Mouse (Mus musculus) midbrain, embryonic 13.5 days (tissue): ENCODE measurements around the gene Tmem63a. TPM values are rescaled to one million over a fixed set of nuclear protein-coding genes. Genes with fewer than 3 reads are reported as not detected.
"Not testable (repeated sequence)": the region's sequence is repeated elsewhere in the genome, so short reads cannot be mapped to it uniquely, and the experiment has no call there.

Experiments used
- ATAC-seq: fragments of 200-750 bp; cut with Nextera tagmentation; 2 replicates; pipeline ENCODE4 v1.8.0; 2017; ENCODE audit warnings: mild to moderate bottlenecking, moderate TSS enrichment, moderate library complexity
- H3K27ac ChIP-seq: fragments of 300-500 bp; sonication (generic); 2 replicates; pipeline ENCODE4 v1.5.1; 2015; ENCODE audit warnings: inconsistent platforms, mild to moderate bottlenecking, moderate library complexity
- H3K27me3 ChIP-seq: fragments of 300-500 bp; sonication (generic); 2 replicates; pipeline ENCODE4 v1.6.1; 2015; ENCODE audit warnings: mild to moderate bottlenecking, inconsistent platforms
- H3K36me3 ChIP-seq: fragments of 300-500 bp; sonication (generic); 2 replicates; pipeline ENCODE4 v1.6.1; 2015; ENCODE audit warnings: mild to moderate bottlenecking, inconsistent platforms
- H3K4me1 ChIP-seq: fragments of 300-500 bp; sonication (generic); replicated peaks from 2 replicates; pipeline ENCODE4 v1.6.1; 2015; ENCODE audit warnings: inconsistent platforms
- H3K4me2 ChIP-seq: fragments of 300-500 bp; sonication (generic); replicated peaks from 2 replicates; pipeline ENCODE4 v1.6.1; 2015; ENCODE audit warnings: moderate library complexity, mild to moderate bottlenecking, inconsistent platforms
- H3K4me3 ChIP-seq: fragments of 300-500 bp; sonication (generic); replicated peaks from 2 replicates; pipeline ENCODE4 v1.5.1; 2015; ENCODE audit warnings: mild to moderate bottlenecking, inconsistent platforms
- H3K9ac ChIP-seq: fragments of 300-500 bp; sonication (generic); replicated peaks from 2 replicates; pipeline ENCODE4 v1.6.1; 2015; ENCODE audit warnings: mild to moderate bottlenecking, inconsistent platforms
- H3K9me3 ChIP-seq: fragments of 300-500 bp; sonication (generic); 2 replicates; pipeline ENCODE4 v1.6.1; 2016; ENCODE audit warnings: mild to moderate bottlenecking, inconsistent platforms
- WGBS: fragments of 180-500 bp; shearing (Covaris S2); methylation state at CpG from one replicate; pipeline ENCODE4 v1.1.7; 2015; 5-methylcytosine and 5-hydroxymethylcytosine counted together
- polyA plus RNA-seq: library from polyadenylated mRNA; unstranded; fragments of >200 nt; fragmentation: Nextera tagmentation; extraction: Ambion mirVana; gene quantifications from 2 replicates; pipeline ENCODE4 v1.2.1, GENCODE M21; 2015

Gene Tmem63a
- polyA plus RNA-seq, 1 experiment from 2014 or later = 0.93 TPM

DNA sequence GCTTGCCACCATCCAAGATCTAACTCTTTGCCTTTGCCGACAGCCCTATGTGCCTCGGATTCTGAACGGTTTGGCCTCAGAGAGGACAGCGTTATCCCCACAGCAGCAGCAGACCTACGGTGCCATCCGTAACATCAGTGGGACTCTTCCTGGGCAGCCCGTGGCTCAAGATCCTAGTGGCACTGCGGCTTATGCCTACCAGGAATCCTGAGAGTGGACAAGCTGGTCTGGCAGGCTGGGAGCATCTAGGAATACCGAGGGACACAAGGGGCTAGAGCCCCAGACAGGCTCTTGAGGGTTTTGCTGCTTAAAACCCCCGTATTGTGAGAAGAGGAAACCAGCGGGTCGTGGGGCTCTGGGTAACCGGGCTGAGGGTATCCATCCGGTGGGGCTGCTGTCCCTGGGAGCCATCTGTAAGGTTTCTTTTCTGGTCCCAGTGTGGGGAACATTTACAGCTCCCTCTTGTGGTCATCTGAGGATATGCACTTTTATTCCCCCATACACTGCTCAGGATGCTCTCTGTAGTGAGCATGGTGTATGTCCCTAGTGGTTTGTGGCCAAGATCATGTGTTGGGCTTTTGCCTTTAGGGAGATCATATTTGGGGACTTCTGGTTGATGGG is 32.1 kb downstream of the Tmem63a start:
- ATAC-seq = peak; percentile 60; the same call in 1 of the 2 replicates
- H3K36me3 ChIP-seq = no peaks in the 10 kb centered on the region
- no peak overlapping the region for H3K27ac ChIP-seq
- no peak overlapping the region for H3K4me2 ChIP-seq
- no peaks in the 10 kb centered on the region for H3K9me3 ChIP-seq
- H3K4me3 ChIP-seq = no peak overlapping the region
- no peaks in the 10 kb centered on the region for H3K4me1 ChIP-seq
- H3K27me3 ChIP-seq = no peaks in the 10 kb centered on the region
- H3K9ac ChIP-seq = no peak overlapping the region
- WGBS = 62% methylated on average over 14 of the region's 14 CpGs

DNA sequence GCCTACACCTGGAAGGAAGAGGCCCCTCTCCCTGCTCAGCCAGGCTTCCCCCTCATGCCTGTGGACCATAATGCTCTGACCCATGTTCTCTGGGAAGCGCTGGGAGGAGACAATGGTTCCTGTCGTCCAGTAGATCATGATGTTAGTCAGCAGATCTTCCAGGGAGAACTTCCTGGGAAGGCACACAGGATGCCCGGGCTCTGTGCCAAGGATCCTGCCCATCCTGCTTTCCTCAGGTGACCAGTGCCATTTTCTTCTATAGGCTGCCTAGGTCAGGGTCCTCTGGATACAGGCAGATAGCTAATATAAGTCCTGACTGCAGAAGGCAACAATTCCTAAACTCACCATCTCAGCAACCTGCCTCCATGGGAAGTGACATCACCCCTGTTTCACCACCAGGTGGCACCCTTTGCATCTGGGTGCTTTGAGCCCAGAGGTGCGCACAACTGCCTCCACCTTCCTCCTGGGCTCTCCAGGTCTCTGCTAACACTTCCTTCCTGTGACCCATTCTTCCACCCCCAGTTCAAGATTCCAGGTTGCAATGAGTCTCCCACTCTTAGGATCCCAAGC is 34.1 kb downstream of the Tmem63a start:
- Histone ChIP-seq H3K27me3 (no peaks in the 10 kb centered on the region), H3K4me1 (no peaks in the 10 kb centered on the region), H3K27ac (no peak overlapping the region), H3K9ac (no peak overlapping the region), H3K36me3 (no peaks in the 10 kb centered on the region), H3K9me3 (no peaks in the 10 kb centered on the region), H3K4me2 (no peak overlapping the region), H3K4me3 (no peak overlapping the region)
- 65% methylated on average over 4 of the region's 4 CpGs for WGBS
- ATAC-seq = no peak

DNA sequence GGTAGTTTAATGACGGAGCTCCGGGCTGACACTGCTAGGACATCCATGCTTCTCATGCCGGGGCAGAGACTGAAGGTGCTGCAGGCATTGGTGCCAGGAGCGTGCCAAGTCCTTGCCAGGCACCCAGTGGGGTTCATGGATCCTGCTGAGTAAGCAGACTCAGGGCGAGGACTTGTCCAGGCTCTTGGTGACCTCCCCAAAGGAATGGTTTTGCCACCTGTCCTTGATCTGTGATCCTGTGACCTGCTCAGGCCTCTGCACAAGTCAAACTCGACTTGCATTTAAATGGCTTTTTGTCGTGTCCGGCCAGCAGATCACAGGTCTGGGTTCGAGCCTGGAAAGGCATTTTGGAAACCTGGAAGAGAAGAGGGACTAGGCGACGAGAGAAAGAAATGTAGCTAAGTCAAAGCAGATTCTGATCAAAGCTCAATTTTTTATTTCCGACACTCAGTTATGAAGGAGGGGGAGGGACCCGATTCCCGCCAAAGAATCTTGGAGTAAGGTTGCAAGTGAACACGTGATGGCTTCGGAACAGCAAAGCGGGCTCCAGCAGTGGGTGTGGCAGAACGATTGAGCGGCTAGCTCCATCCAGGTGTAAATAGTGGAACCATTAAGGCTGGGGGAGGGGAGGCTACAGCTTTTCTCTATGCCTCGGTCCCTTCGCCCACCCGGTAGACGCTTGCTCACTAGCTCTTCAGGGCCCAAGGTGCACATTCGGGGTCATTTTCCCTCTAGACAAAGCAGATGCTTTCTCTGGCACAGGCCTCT is 37.5 kb downstream of the Tmem63a start:
- Histone ChIP-seq H3K27ac (no peak overlapping the region), H3K4me1 (no peaks in the 10 kb centered on the region), H3K36me3 (no peaks in the 10 kb centered on the region), H3K9me3 (no peaks in the 10 kb centered on the region), H3K4me2 (no peak overlapping the region), H3K27me3 (no peaks in the 10 kb centered on the region), H3K9ac (no peak overlapping the region), H3K4me3 (no peak overlapping the region)
- 85% methylated on average over 24 of the region's 24 CpGs for WGBS
- no peak for ATAC-seq

DNA sequence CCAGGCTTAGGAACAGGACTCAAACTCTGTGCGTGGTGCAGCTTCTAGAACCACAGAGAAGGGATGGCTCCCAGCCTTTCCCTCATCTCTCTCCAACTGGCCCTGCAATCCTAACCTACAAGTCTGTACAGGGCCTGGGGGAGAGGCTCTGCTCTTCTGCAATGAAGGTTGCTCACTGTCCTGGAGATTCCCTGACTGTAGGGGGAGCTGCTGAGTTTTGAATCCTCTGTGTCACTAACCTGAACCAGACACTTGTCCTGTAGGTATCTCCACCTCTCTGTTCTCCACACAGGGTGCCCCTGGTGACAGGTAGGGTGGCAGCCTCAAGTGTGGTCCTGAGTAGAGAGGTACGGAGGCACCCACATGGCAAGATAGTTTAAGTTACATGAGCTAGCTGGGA is 38.3 kb downstream of the Tmem63a start:
- H3K27ac ChIP-seq = no peak overlapping the region
- H3K4me1 ChIP-seq = no peaks in the 10 kb centered on the region
- no peak overlapping the region for H3K9ac ChIP-seq
- no peak overlapping the region for H3K4me2 ChIP-seq
- H3K9me3 ChIP-seq = no peaks in the 10 kb centered on the region
- no peaks in the 10 kb centered on the region for H3K27me3 ChIP-seq
- no peak overlapping the region for H3K4me3 ChIP-seq
- no peaks in the 10 kb centered on the region for H3K36me3 ChIP-seq
- WGBS = 80% methylated on average over 2 of the region's 2 CpGs
- ATAC-seq = no peak

DNA sequence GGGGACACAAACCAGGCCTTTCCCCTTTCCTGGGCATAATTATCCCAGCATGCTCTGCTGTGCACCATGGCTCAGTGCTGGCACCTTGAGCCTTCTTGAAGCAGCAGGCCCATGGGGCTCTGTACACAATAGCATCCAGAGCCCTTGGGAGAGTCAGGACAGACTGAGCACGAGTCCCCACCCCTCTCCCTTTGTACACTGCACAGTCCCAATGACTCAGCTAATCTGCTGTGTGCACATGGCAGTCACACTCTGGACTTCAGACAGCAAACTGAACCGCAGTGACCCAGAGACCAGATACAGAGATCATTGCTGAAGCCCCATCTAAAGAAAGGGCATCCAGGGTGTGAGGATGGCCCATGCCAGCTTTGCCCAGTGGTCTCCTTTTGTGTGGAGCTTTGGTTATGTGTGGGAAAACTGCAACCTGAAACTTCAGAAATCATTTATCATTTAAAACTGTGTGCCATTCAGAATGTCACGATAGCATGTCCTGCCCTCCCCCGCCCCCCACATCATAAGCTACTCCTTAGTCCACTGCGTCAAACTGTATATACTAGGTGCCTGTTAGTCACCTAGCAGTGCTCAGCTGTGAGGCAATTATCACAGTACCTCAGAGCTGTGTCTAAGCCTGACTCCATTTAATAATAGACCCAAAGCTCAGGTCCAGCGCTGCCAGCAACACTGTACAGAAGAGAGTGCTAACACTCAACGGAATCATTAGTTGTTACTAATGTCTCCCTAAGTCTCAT is 39.3 kb downstream of the Tmem63a start:
- not testable (repeated sequence) for H3K27ac ChIP-seq, H3K27me3 ChIP-seq, H3K36me3 ChIP-seq, H3K4me1 ChIP-seq, H3K4me2 ChIP-seq, H3K9me3 ChIP-seq, ATAC-seq, H3K9ac ChIP-seq, H3K4me3 ChIP-seq
- WGBS = 79% methylated on average over 7 of the region's 7 CpGs

DNA sequence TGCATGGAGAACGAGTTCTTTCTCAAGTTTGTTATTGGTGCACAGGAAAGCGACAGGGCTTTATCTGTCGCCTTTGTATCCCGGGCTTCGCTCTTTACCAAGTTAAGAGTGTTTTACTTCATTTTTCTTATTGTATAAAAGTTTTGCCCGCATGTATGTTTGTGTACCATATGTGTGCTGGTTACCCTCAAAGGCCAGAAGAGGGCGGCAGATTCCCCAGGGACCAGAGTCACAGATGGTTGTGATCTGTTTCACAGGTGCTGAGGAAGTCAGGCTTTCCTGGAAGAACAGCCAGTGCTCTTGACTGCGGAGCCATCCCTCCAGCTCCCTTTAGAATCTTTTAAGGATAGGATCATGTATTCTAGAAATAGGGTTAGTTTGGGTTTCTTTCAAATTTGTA is 44.6 kb downstream of the Tmem63a start:
- ATAC-seq = no peak
- WGBS = 93% methylated on average over 8 of the region's 8 CpGs

DNA sequence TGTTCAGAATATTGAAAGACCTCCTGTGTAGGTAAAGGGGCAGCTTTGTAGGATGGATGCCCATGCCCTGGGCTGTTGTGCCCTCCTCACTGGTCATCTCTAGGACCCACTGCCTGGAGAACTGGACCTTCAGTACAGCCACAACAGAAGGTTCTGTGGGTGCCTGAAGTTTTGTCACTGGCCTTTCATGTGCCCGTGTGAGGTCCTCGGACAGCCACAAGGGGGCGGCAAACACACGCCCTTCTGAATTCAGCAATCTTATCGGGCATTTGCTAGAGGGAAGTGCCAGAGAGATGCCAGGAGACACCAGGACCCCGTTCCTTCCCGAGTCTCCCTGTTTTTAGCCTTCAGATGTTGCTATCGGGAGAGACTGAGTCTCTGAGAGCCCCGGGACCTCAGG is 45.6 kb downstream of the Tmem63a start:
- H3K27me3 ChIP-seq = no peaks in the 10 kb centered on the region; the same call in 1 of the 2 replicates
- H3K4me2 ChIP-seq = no peak overlapping the region
- no peak overlapping the region for H3K27ac ChIP-seq
- peak; percentile 58; the same call in 1 of the 2 replicates for ATAC-seq
- H3K9me3 ChIP-seq = no peaks in the 10 kb centered on the region
- H3K36me3 ChIP-seq = no peaks in the 10 kb centered on the region
- H3K4me1 ChIP-seq = no peaks in the 10 kb centered on the region
- H3K9ac ChIP-seq = no peak overlapping the region
- H3K4me3 ChIP-seq = no peak overlapping the region
- WGBS = 3% methylated on average over 9 of the region's 9 CpGs

More for the DNA sequence above, 44.6 kb downstream of the Tmem63a start:
- H3K36me3 ChIP-seq = no peaks in the 10 kb centered on the region
- no peak overlapping the region for H3K4me3 ChIP-seq
- no peaks in the 10 kb centered on the region for H3K4me1 ChIP-seq
- no peaks in the 10 kb centered on the region; the same call in 1 of the 2 replicates for H3K27me3 ChIP-seq
- H3K9ac ChIP-seq = no peak overlapping the region
- no peaks in the 10 kb centered on the region for H3K9me3 ChIP-seq
- no peak overlapping the region for H3K27ac ChIP-seq
- H3K4me2 ChIP-seq = no peak overlapping the region

DNA sequence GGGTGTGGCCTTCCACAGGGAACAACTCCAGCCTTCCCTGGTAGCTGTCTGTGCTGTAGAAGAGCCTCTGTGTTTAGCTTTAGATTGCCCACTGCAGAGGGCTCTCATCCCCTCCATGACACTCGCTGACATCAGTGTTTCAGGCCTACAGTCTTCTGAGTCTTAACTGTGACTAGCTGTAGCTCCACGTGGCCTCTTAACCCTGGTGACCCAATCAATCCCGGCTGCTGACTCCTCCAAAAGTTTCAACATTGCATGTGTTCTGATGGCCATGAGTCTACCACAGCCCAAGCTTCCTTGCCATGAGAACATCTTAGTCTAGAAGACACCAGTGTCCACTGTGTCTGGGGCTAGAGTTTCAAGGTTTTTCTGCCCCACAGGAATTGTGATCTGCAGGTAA is 48.5 kb downstream of the Tmem63a start:
- Histone ChIP-seq H3K4me2 (no peak overlapping the region), H3K36me3 (no peaks in the 10 kb centered on the region), H3K27ac (no peak overlapping the region), H3K9ac (no peak overlapping the region), H3K4me3 (no peak overlapping the region), H3K27me3 (no peaks in the 10 kb centered on the region; the same call in 1 of the 2 replicates), H3K9me3 (no peaks in the 10 kb centered on the region), H3K4me1 (no peaks in the 10 kb centered on the region)
- ATAC-seq = no peak
- 73% methylated on average over 3 of the region's 3 CpGs for WGBS

DNA sequence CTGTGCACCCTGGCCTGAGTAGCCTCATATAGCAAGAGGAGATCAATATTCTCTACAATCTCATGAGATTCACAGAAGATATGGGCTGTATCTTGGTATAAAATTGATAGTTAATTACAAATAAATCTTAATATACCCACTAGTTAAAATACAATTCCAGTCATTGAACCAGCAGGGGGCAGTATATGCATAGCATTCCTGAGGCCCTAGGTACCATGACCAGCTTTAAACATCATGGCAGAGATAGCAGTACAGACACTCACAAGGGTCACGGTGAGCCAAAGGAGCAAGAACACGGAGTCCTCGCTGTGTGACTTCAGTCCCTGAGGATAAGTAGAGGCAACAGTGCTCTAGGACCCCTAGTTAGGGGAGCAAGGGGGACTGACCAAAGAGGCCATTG is 50.0 kb downstream of the Tmem63a start:
- Histone ChIP-seq H3K9ac (no peak overlapping the region), H3K27ac (no peak overlapping the region), H3K4me3 (no peak overlapping the region), H3K4me2 (no peak overlapping the region), H3K9me3 (no peaks in the 10 kb centered on the region), H3K36me3 (no peaks in the 10 kb centered on the region), H3K4me1 (no peaks in the 10 kb centered on the region), H3K27me3 (no peaks in the 10 kb centered on the region; the same call in 1 of the 2 replicates)
- 66% methylated on average over 3 of the region's 3 CpGs for WGBS
- no peak for ATAC-seq

DNA sequence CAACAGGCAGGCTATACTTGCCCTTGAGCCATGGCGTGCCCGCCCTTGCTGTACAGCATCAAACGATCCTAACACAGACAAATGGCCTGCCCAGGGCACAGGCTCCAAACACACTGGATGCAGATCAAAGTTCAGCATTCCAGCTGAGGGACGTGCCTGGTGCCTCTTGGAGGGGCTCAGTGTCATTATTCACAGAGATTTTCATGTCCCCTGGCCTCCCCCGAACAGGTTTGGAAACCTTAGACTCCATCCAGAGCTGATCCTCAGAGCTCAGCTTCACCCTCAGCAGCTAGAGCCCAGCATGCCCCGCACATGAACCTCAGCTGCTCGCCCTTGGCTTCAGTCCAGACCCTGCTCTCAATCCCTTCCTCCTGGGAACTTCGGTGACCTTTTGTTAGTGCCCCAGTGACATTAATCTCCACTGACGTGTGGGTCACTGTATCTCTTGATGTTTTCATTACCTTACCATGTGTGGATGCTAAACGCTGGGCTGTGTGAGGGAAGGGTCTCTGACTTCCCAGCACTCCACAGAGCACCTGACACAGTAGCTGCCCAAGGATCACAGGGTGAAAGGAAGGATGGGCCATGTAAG is 58.5 kb downstream of the Tmem63a start:
- ATAC-seq = peak; percentile 66; the same call in 1 of the 2 replicates
- no peak overlapping the region for H3K27ac ChIP-seq
- no peak overlapping the region for H3K9ac ChIP-seq
- H3K4me1 ChIP-seq = peaks cover 8% of the 10 kb centered on the region
- no peaks in the 10 kb centered on the region for H3K36me3 ChIP-seq
- H3K4me2 ChIP-seq = no peak overlapping the region
- no peaks in the 10 kb centered on the region for H3K27me3 ChIP-seq
- 50% methylated on average over 10 of the region's 10 CpGs for WGBS
- no peak overlapping the region for H3K4me3 ChIP-seq
- no peaks in the 10 kb centered on the region for H3K9me3 ChIP-seq

DNA sequence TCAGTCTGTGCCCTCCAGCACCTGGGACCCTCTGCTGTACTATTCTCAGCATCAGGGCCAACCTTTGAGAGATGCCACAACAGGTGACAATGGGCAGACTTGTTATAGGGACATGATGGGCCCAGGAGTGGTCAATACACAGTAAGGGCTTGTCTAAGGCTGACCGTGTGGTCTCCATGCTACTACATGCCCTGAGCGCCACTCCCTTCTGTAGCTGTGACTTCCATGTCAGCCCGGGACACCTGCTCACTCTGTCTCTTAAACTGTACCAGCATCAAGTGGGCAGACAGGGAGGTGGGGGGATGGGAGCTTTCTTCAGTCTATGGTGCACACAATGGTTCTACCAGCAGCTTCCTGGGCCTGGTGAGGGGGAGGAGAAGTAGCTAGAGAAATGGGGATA is 59.1 kb downstream of the Tmem63a start:
- H3K4me3 ChIP-seq = no peak overlapping the region
- no peaks in the 10 kb centered on the region for H3K27me3 ChIP-seq
- no peaks in the 10 kb centered on the region for H3K36me3 ChIP-seq
- no peaks in the 10 kb centered on the region for H3K9me3 ChIP-seq
- no peak overlapping the region for H3K9ac ChIP-seq
- no peak for ATAC-seq
- 86% methylated on average over 3 of the region's 3 CpGs for WGBS
- peaks cover 8% of the 10 kb centered on the region for H3K4me1 ChIP-seq
- no peak overlapping the region for H3K27ac ChIP-seq
- no peak overlapping the region for H3K4me2 ChIP-seq
